Mouse (Mus musculus) brain, embryonic 14.5 days (tissue): ENCODE results near the gene Plekhm1.

Experiments used
- CTCF ChIP-seq: fragments of 200-500 bp; IDR thresholded peaks from 2 replicates; pipeline ENCODE4 v1.5.1; 2012; ENCODE audit warnings: inconsistent platforms, mild to moderate bottlenecking, moderate library complexity, borderline replicate concordance; ENCODE audit not compliant: insufficient read depth, insufficient read length; ENCODE audit errors: extremely low read depth
- POLR2A ChIP-seq: fragments of 200-500 bp; IDR thresholded peaks from 2 replicates; pipeline ENCODE4 v1.6.1; 2012; ENCODE audit warnings: mild to moderate bottlenecking, inconsistent platforms, borderline replicate concordance; ENCODE audit not compliant: poor library complexity, insufficient read depth, insufficient read length, severe bottlenecking; ENCODE audit errors: extremely low read depth

DNA sequence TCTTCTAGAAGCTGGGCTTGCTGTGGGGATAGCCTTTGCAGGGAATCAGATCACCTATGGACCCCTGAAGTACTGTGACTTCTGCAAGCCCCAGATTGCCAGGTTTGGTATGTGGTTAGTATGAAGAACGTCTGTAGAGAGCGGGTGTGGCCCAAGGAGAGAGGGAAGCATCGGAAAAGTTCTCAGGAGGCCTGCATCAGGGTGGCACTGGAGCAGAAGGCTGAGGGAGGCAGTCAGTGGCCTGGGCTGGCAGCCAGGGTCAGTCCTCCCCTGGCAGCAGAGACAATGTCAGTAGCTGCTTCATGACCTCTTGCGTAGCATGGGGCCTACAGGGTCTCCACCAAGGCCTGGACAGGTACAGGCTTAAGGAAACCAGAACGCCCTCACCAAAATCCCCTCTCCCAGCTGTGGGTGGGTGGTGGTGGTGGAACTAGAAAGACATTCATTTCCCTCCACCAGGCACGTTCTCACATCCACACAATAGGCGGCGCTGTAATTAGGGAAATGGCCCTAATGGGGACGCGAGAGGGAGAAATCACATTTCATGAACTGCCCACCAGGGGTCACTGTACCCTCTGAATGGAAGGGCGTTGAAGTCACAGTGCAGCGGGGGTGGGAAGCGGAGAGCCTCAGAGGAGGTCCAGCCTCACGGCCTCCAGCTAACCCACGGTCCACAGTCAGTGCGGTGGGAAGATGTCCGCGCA is 80.1 kb downstream of the Plekhm1 start:
- TF ChIP-seq CTCF (peak; percentile 86), POLR2A (no peak)
